Mouse (Mus musculus) neural tube, embryonic 11.5 days (tissue): ENCODE data around the gene Plpp6. TPM values are rescaled to one million over a fixed set of nuclear protein-coding genes. Genes with fewer than 3 reads are reported as not detected.

Experiments used
- ATAC-seq: fragments of 200-750 bp; cut with Nextera tagmentation; 2 replicates; pipeline ENCODE4 v1.8.0; 2017; ENCODE audit warnings: moderate number of reproducible peaks, mild to moderate bottlenecking, moderate TSS enrichment, moderate library complexity; ENCODE audit not compliant: insufficient read depth, low FRiP score, low TSS enrichment
- DNase-seq: peaks from one replicate; pipeline ENCODE4 v3.0.0-alpha.2; 2015; ENCODE audit warnings: low spot score
- H3K27ac ChIP-seq: fragments of 300-500 bp; sonication (generic); 2 replicates; pipeline ENCODE4 v1.5.1; 2014; ENCODE audit warnings: low read depth, mild to moderate bottlenecking, low read length
- H3K27me3 ChIP-seq: fragments of 300-500 bp; sonication (generic); 2 replicates; pipeline ENCODE4 v1.6.1; 2014; ENCODE audit warnings: mild to moderate bottlenecking, low read length, mixed read lengths; ENCODE audit not compliant: control insufficient read depth, insufficient read depth
- H3K36me3 ChIP-seq: fragments of 300-500 bp; sonication (generic); 2 replicates; pipeline ENCODE4 v1.6.1; 2014; ENCODE audit warnings: mild to moderate bottlenecking, low read length, moderate library complexity, mixed read lengths; ENCODE audit not compliant: control insufficient read depth, insufficient read depth
- H3K4me1 ChIP-seq: fragments of 300-500 bp; sonication (generic); 2 replicates; pipeline ENCODE4 v1.6.1; 2014; ENCODE audit warnings: low read length, mixed read lengths; ENCODE audit not compliant: control insufficient read depth, insufficient read depth
- H3K4me2 ChIP-seq: fragments of 300-500 bp; sonication (generic); 2 replicates; pipeline ENCODE4 v1.6.1; 2014; ENCODE audit warnings: low read depth, mild to moderate bottlenecking, moderate library complexity
- H3K4me3 ChIP-seq: fragments of 300-500 bp; sonication (generic); 2 replicates; pipeline ENCODE4 v1.5.1; 2014; ENCODE audit warnings: low read depth, low read length
- H3K9ac ChIP-seq: fragments of 300-500 bp; sonication (generic); 2 replicates; pipeline ENCODE4 v1.6.1; 2014; ENCODE audit warnings: mild to moderate bottlenecking, low read length
- H3K9me3 ChIP-seq: fragments of 300-500 bp; sonication (generic); 2 replicates; pipeline ENCODE4 v1.6.1; 2016; ENCODE audit warnings: low read length; ENCODE audit not compliant: control insufficient read depth
- WGBS: fragments of 180-500 bp; shearing (Covaris S2); extraction: QIAGEN DNeasy Blood & Tissue Kit; methylation state at CpG from one replicate; pipeline ENCODE4 v1.1.7; 2014; 5-methylcytosine and 5-hydroxymethylcytosine counted together
- polyA plus RNA-seq: library from polyadenylated mRNA; unstranded; fragments of >200 nt; fragmentation: Nextera tagmentation; extraction: Ambion mirVana; gene quantifications from 2 replicates; pipeline ENCODE4 v1.2.1, GENCODE M21; 2014

The Plpp6 gene
- polyA plus RNA-seq = 8.6 and 9.3 TPM in 2 replicates

DNA sequence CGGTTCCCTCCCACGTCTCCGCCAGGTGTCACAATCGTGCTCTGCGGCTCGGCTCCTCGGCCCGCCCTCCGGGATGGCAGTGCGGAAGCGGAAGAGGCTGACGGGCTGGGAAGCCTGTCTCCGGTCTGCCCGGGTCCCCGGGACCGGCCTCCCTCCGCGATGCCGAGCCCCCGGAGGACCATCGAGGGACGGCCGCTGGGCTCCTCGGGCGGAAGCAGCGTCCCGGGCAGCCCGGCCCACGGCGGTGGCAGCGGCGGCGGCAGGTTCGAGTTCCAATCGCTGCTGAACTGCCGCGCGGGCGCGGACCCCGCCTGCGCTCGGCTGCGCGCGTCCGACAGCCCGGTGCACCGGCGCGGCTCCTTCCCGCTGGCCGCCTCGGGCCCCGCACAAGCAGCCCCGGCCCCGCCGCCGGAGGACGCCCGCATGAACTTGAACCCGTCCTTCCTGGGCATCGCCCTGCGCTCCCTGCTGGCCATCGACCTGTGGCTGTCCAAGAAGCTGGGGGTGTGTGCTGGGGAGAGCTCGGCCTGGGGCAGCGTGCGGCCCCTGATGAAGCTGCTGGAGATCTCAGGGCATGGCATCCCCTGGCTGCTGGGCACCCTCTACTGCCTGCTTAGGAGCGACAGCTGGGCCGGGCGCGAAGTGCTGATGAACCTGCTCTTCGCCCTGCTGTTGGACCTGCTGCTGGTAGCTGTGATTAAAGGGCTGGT, at the start of gene Plpp6:
TSS of gene Plpp6 (plus strand) at position 112 of the 710 bp plus-strand sequence.
- WGBS = under 1% methylated on average over 69 of the region's 73 CpGs
- H3K27ac ChIP-seq = no peak within 1 kb of the TSS

DNA sequence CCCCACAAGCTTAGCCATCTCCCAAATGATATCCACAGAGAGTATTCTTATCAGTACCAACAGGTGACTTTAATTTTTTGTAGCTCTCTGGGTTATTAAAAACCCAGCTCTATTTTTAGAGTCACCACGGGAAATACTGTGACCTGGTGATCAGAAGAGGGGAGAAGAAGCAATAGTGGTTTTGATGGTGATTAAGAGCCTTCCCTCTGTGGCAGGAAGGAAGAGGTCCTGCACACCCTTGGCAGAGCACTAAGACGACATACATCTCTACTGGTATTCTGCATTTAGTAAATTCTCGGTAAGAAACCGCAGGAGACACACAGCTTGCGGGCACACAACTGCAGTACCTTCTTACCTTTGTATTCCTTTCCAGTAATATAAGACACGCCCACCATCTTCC, 49.2 kb upstream of the Plpp6 start:
- Histone ChIP-seq H3K27me3 (no peaks in the 10 kb centered on the region), H3K9ac (no peak overlapping the region), H3K4me3 (no peak overlapping the region), H3K9me3 (no peaks in the 10 kb centered on the region), H3K27ac (no peak overlapping the region), H3K4me2 (no peak overlapping the region), H3K36me3 (no peaks in the 10 kb centered on the region), H3K4me1 (no peaks in the 10 kb centered on the region)
- WGBS = 83% methylated on average over 6 of the region's 6 CpGs
- DNase-seq = no peak
- no peak for ATAC-seq

More for the DNA sequence above, at the start of gene Plpp6:
- Histone ChIP-seq H3K4me3 (peak within 1 kb of the TSS; percentile 60), H3K4me2 (peak within 1 kb of the TSS; percentile 80), H3K9ac (peak within 1 kb of the TSS; percentile 64), H3K9me3 (no peaks in the 10 kb centered on the region), H3K27me3 (no peaks in the 10 kb centered on the region), H3K36me3 (no peaks in the 10 kb centered on the region), H3K4me1 (peaks cover 8% of the 10 kb centered on the region)
- ATAC-seq (peak; percentile 83), DNase-seq (peak; percentile 79)

DNA sequence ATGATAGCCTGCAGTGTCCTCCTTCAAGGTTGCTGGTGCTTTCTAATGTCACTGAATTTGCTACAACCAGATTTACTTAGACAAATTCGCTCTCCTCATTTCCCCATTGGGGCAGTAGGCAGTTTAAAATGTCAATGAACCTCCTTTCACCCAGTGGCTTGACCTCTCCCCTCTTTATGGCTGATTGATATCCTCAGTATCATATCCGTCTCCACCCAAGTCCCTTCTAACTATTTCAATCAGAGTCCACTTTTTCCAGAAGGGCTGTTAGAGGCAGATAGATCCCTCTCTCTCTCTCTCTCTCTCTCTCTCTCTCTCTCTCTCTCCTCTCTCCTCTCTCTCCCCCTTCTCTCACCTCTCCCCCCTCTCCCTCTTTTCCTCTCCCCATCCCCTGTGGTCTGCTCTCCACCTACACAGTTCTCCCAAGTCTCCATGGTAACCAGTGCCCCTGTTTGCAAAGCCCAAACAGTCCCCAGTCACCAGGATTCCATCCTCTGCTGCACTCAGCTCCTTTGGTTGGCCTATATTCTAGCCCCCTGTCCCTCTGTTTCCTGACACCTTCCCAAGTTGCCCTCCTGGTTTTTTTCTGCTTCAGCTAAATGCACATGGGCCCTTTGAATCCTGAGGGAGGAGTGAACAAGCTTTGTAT, 48.0 kb upstream of the Plpp6 start:
- no peak for ATAC-seq
- no peaks in the 10 kb centered on the region for H3K9me3 ChIP-seq
- H3K36me3 ChIP-seq = no peaks in the 10 kb centered on the region
- no peaks in the 10 kb centered on the region for H3K4me1 ChIP-seq
- no peak for DNase-seq
- 73% methylated on average over 2 of the region's 2 CpGs for WGBS
- H3K27me3 ChIP-seq = no peaks in the 10 kb centered on the region
- no peak overlapping the region for H3K9ac ChIP-seq
- H3K27ac ChIP-seq = no peak overlapping the region
- H3K4me3 ChIP-seq = no peak overlapping the region
- no peak overlapping the region for H3K4me2 ChIP-seq

DNA sequence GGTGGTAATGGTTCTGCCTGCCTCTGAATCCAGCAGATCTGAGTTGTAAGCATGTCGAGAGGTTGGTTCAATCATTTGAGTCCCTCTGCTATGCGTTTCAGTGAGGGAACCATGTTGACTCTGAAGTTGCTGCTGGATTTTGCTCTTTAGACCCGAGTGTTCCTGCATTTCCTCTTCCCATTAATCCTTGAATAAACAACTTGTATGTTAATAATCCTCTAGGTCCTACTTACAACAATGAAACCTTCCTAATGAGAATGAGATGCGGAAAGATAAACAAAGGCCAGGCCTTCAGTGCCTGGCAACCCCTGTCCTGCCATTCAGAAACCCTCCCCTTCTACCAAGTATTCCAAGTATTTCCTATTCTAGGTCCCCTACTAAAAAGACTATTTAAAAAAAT, 47.3 kb upstream of the Plpp6 start:
- Histone ChIP-seq H3K4me1 (no peaks in the 10 kb centered on the region), H3K36me3 (no peaks in the 10 kb centered on the region), H3K4me2 (no peak overlapping the region), H3K9me3 (no peaks in the 10 kb centered on the region), H3K27ac (no peak overlapping the region), H3K4me3 (no peak overlapping the region), H3K9ac (no peak overlapping the region), H3K27me3 (no peaks in the 10 kb centered on the region)
- DNase-seq (no peak), ATAC-seq (no peak)
- 64% methylated on average over 4 of the region's 4 CpGs for WGBS

DNA sequence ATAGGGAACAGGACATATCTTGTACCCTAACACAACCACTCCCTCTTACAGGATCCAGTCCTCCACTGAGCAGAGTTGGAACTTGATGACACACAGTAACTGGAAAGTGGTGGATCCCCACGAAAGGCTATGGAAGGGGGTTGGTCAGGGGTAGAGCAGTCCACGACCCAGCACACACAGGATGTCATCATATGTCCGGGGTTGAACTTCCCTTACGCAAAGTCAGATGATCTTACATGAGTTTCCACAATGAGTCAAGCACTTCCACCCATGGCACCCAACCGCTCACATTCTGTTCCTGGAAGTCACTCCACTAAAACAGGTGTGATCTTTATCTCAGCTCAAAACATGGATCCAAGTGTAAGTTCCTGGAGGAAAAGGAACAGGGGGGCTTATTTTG, 45.9 kb upstream of the Plpp6 start:
- Histone ChIP-seq H3K27ac (no peak overlapping the region), H3K9ac (no peak overlapping the region), H3K27me3 (no peaks in the 10 kb centered on the region), H3K36me3 (no peaks in the 10 kb centered on the region), H3K4me2 (no peak overlapping the region), H3K4me1 (no peaks in the 10 kb centered on the region), H3K9me3 (no peaks in the 10 kb centered on the region), H3K4me3 (no peak overlapping the region)
- 87% methylated on average over 5 of the region's 5 CpGs for WGBS
- DNase-seq (no peak), ATAC-seq (no peak)

DNA sequence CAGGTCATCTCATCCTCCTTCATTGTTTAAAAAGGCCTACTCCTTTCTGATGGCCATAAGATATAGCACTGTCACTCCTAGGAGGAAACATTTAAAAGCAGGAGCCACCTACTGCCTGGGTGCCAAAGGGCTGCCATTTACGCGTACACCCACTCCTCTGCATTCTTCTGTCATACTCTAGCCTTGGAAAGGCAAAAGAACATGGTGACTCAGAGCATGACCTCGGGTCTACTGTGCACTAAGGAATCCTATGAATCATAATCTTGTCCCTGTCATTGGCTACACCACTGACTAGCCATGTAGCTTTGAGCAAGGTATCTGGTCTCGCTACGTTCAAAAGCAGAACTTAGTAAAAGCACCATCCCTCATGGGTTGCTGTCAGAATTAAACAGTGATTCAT, 37.4 kb upstream of the Plpp6 start:
- ATAC-seq = no peak
- WGBS = 90% methylated on average over 5 of the region's 5 CpGs
- Histone ChIP-seq H3K36me3 (no peaks in the 10 kb centered on the region), H3K4me2 (no peak overlapping the region), H3K9ac (no peak overlapping the region), H3K27me3 (no peaks in the 10 kb centered on the region), H3K4me3 (no peak overlapping the region), H3K4me1 (no peaks in the 10 kb centered on the region), H3K9me3 (no peaks in the 10 kb centered on the region), H3K27ac (no peak overlapping the region)
- no peak for DNase-seq

DNA sequence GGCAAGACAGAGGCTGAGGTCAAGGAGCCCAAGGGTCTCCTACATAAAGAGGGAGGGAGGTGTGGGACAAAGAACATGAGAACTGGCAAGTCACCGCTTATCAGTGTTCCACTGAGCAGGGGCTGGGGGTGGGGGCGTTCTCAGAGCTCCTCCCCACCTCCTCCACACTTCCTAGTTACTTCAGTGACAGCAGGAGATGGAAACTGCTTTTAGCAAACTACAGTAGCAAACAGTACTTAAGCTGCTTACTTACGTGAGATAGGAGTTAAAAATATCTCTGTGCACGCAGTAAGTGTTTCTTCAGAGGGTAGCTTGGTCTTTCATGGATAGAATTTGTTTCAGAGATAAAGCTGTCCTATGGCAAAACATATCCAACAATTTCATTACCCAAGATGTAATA, 36.4 kb upstream of the Plpp6 start:
- WGBS = 79% methylated on average over 4 of the region's 4 CpGs
- Histone ChIP-seq H3K36me3 (no peaks in the 10 kb centered on the region), H3K9ac (no peak overlapping the region), H3K27ac (no peak overlapping the region), H3K4me3 (no peak overlapping the region), H3K27me3 (no peaks in the 10 kb centered on the region), H3K4me2 (no peak overlapping the region), H3K9me3 (no peaks in the 10 kb centered on the region), H3K4me1 (no peaks in the 10 kb centered on the region)
- ATAC-seq (no peak), DNase-seq (no peak)

DNA sequence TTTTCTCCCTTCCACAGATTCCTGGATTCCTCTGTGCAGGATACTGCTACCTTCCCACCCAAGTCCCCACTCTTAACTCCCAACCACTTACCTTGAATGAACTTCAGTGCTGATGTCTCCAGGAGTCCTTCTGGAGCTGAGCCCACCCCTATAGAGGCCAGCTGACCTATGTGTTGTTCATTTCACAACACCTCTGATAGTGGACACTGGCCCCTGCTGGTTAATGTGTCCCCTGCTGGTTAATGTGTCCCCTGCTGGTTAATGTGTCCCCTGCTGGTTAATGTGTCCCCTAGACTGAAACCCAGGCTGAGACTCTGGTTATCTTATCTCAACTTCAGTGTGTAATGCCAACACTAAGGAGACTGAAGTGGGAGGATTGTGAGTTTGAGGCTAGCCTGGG, 34.7 kb upstream of the Plpp6 start:
- no peaks in the 10 kb centered on the region for H3K4me1 ChIP-seq
- ATAC-seq (no peak), DNase-seq (no peak)
- no peaks in the 10 kb centered on the region for H3K36me3 ChIP-seq
- no peak overlapping the region for H3K4me2 ChIP-seq
- H3K27me3 ChIP-seq = no peaks in the 10 kb centered on the region
- H3K27ac ChIP-seq = no peak overlapping the region
- no peaks in the 10 kb centered on the region for H3K9me3 ChIP-seq
- H3K9ac ChIP-seq = no peak overlapping the region
- no peak overlapping the region for H3K4me3 ChIP-seq

DNA sequence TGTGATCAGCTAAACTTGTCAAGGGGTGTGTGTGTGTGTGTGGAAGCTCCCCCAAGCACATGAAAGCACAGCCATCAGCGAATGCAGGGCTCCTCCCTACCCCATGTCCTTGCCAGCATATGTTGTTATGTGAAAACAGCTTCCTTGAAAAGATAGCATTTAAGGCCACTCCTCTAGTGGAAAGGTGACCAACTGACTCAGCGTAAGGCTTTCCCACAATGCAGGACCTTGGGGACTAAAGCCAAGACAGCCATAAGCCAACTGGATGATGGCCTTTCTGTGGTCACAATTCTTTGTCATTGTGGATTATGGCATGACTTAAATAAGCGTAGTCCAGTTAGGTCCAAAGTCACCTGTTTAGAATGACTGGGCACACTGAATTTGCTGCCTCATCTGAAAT, 28.9 kb upstream of the Plpp6 start:
- H3K9me3 ChIP-seq = no peaks in the 10 kb centered on the region
- ATAC-seq (no peak), DNase-seq (no peak)
- no peaks in the 10 kb centered on the region for H3K27me3 ChIP-seq
- no peaks in the 10 kb centered on the region for H3K36me3 ChIP-seq
- H3K4me1 ChIP-seq = no peaks in the 10 kb centered on the region
- H3K4me2 ChIP-seq = no peak overlapping the region
- no peak overlapping the region for H3K4me3 ChIP-seq
- WGBS = 89% methylated on average over 3 of the region's 3 CpGs
- no peak overlapping the region for H3K27ac ChIP-seq
- no peak overlapping the region for H3K9ac ChIP-seq
